Mouse (Mus musculus): ENCODE measurements around the gene Olfr251. TPM values are rescaled to one million over a fixed set of nuclear protein-coding genes. Genes with fewer than 3 reads are reported as not detected.
"Not testable (repeated sequence)": the region's sequence is repeated elsewhere in the genome, so short reads cannot be mapped to it uniquely, and the experiment has no call there.

Gene Olfr251
- total RNA-seq (2014; rRNA removed) (not detected in 2 replicates), polyA plus RNA-seq (2015; fragmentation: Nextera tagmentation; extraction: Ambion mirVana) (not detected in 2 replicates)

- TF ChIP-seq CTCF (IDR thresholded peaks at IDR 0.05; ENCODE audit: low read depth), result no peak
- Histone ChIP-seq H3K27me3 (ENCODE audit: insufficient read depth, low read length) (no peaks in the 10 kb centered on the region), H3K9me3 (ENCODE audit: low read length) (no peaks in the 10 kb centered on the region), H3K36me3 (ENCODE audit: insufficient read depth) (no peaks in the 10 kb centered on the region), H3K4me3 (ENCODE audit: low read depth, low read length) (no peak within 1 kb of the TSS), H3K4me2 (ENCODE audit: low read depth) (no peak within 1 kb of the TSS), H3K27ac (ENCODE audit: low read depth, low read length) (no peak within 1 kb of the TSS), H3K4me1 (ENCODE audit: insufficient read depth) (no peaks in the 10 kb centered on the region), H3K9ac (no peak within 1 kb of the TSS)
- ATAC-seq (no peak), DNase-seq (no peak)
- WGBS, result 74% methylated on average over 2 of the region's 2 CpGs
These were observed at the start of gene Olfr251 for GRCm38 (mm10) chr9:38376786-38377185. Gene Olfr251, plus strand, starts transcription at chr9:38377086.

GRCm38 (mm10) chr9:38328760-38329159 lies 48.1 kb upstream of the Olfr251 start, which contains the start of gene Olfr25:
Gene Olfr25, plus strand, starts transcription at chr9:38329060.
- no peaks in the 10 kb centered on the region for H3K9me3 ChIP-seq (ENCODE audit: low read length)
- H3K4me2 ChIP-seq (ENCODE audit: low read depth), result no peak within 1 kb of the TSS
- 58% methylated on average over 3 of the region's 3 CpGs for WGBS
- H3K9ac ChIP-seq, result no peak within 1 kb of the TSS
- H3K36me3 ChIP-seq (ENCODE audit: insufficient read depth), result no peaks in the 10 kb centered on the region
- H3K27ac ChIP-seq (ENCODE audit: low read depth, low read length), result no peak within 1 kb of the TSS
- H3K27me3 ChIP-seq (ENCODE audit: insufficient read depth, low read length), result no peaks in the 10 kb centered on the region
- H3K4me1 ChIP-seq (ENCODE audit: insufficient read depth), result no peaks in the 10 kb centered on the region
- no peak for ATAC-seq
- DNase-seq, result no peak
- TF ChIP-seq CTCF (IDR thresholded peaks at IDR 0.05; ENCODE audit: low read depth), result no peak
- no peak within 1 kb of the TSS for H3K4me3 ChIP-seq (ENCODE audit: low read depth, low read length)

GRCm38 (mm10) chr9:38348111-38348510 lies 28.8 kb upstream of the Olfr251 start, which contains the start of gene Olfr898:
Gene Olfr898, plus strand, starts transcription at chr9:38348411.
- no peak for TF ChIP-seq CTCF (IDR thresholded peaks at IDR 0.05; ENCODE audit: low read depth)
- H3K36me3 ChIP-seq (ENCODE audit: insufficient read depth), result no peaks in the 10 kb centered on the region
- no peaks in the 10 kb centered on the region for H3K9me3 ChIP-seq (ENCODE audit: low read length)
- DNase-seq, result no peak
- no peaks in the 10 kb centered on the region for H3K4me1 ChIP-seq (ENCODE audit: insufficient read depth)
- H3K27me3 ChIP-seq (ENCODE audit: insufficient read depth, low read length), result no peaks in the 10 kb centered on the region
- no peak within 1 kb of the TSS for H3K9ac ChIP-seq
- no peak within 1 kb of the TSS for H3K4me3 ChIP-seq (ENCODE audit: low read depth, low read length)
- WGBS, result 94% methylated on average over 4 of the region's 4 CpGs
- no peak within 1 kb of the TSS for H3K4me2 ChIP-seq (ENCODE audit: low read depth)
- H3K27ac ChIP-seq (ENCODE audit: low read depth, low read length), result no peak within 1 kb of the TSS
- no peak for ATAC-seq

GRCm38 (mm10) chr9:38366596-38366995 lies 10.3 kb upstream of the Olfr251 start, which contains the start of gene Olfr250:
Gene Olfr250, plus strand, starts transcription at chr9:38366896.
- 85% methylated on average over 2 of the region's 2 CpGs for WGBS
- no peaks in the 10 kb centered on the region for H3K27me3 ChIP-seq (ENCODE audit: insufficient read depth, low read length)

GRCm38 (mm10) chr9:38401398-38401797 lies 24.5 kb downstream of the Olfr251 start, which contains the start of gene Olfr147:
Gene Olfr147, plus strand, starts transcription at chr9:38401698.
- TF ChIP-seq CTCF (IDR thresholded peaks at IDR 0.05; ENCODE audit: low read depth), result no peak
- Histone ChIP-seq H3K4me1 (ENCODE audit: insufficient read depth) (no peaks in the 10 kb centered on the region), H3K27me3 (ENCODE audit: insufficient read depth, low read length) (no peaks in the 10 kb centered on the region)

More at GRCm38 (mm10) chr9:38366596-38366995, 10.3 kb upstream of the Olfr251 start, which contains the start of gene Olfr250:
- ATAC-seq (no peak), DNase-seq (no peak)
- TF ChIP-seq CTCF (IDR thresholded peaks at IDR 0.05; ENCODE audit: low read depth), result no peak
- Histone ChIP-seq H3K4me2 (ENCODE audit: low read depth) (no peak within 1 kb of the TSS), H3K9ac (no peak within 1 kb of the TSS), H3K9me3 (ENCODE audit: low read length) (no peaks in the 10 kb centered on the region), H3K4me3 (ENCODE audit: low read depth, low read length) (no peak within 1 kb of the TSS), H3K36me3 (ENCODE audit: insufficient read depth) (no peaks in the 10 kb centered on the region), H3K27ac (ENCODE audit: low read depth, low read length) (no peak within 1 kb of the TSS), H3K4me1 (ENCODE audit: insufficient read depth) (no peaks in the 10 kb centered on the region)

GRCm38 (mm10) chr9:38407502-38407901 lies 30.6 kb downstream of the Olfr251 start:
- H3K27me3 ChIP-seq (ENCODE audit: insufficient read depth, low read length); ATAC-seq; H3K4me2 ChIP-seq (ENCODE audit: low read depth); H3K9me3 ChIP-seq (ENCODE audit: low read length); H3K36me3 ChIP-seq (ENCODE audit: insufficient read depth); H3K4me1 ChIP-seq (ENCODE audit: insufficient read depth); H3K27ac ChIP-seq (ENCODE audit: low read depth, low read length); DNase-seq; H3K4me3 ChIP-seq (ENCODE audit: low read depth, low read length); H3K9ac ChIP-seq: not testable (repeated sequence)
- 86% methylated on average over 3 of the region's 3 CpGs for WGBS

More at GRCm38 (mm10) chr9:38401398-38401797, 24.5 kb downstream of the Olfr251 start, which contains the start of gene Olfr147:
- Histone ChIP-seq H3K9me3 (ENCODE audit: low read length) (no peaks in the 10 kb centered on the region), H3K27ac (ENCODE audit: low read depth, low read length) (no peak within 1 kb of the TSS), H3K9ac (no peak within 1 kb of the TSS), H3K4me2 (ENCODE audit: low read depth) (no peak within 1 kb of the TSS), H3K36me3 (ENCODE audit: insufficient read depth) (no peaks in the 10 kb centered on the region), H3K4me3 (ENCODE audit: low read depth, low read length) (no peak within 1 kb of the TSS)
- no peak for ATAC-seq
- WGBS, result 85% methylated on average over 1 of the region's 1 CpGs
- no peak for DNase-seq

- H3K9ac ChIP-seq; ATAC-seq; H3K4me1 ChIP-seq (ENCODE audit: insufficient read depth); H3K4me3 ChIP-seq (ENCODE audit: low read depth, low read length); H3K27me3 ChIP-seq (ENCODE audit: insufficient read depth, low read length); H3K27ac ChIP-seq (ENCODE audit: low read depth, low read length); H3K4me2 ChIP-seq (ENCODE audit: low read depth); H3K36me3 ChIP-seq (ENCODE audit: insufficient read depth); DNase-seq; H3K9me3 ChIP-seq (ENCODE audit: low read length): not testable (repeated sequence)
- 95% methylated on average over 14 of the region's 14 CpGs for WGBS
These were observed 36.6 kb downstream of the Olfr251 start for GRCm38 (mm10) chr9:38413502-38413901.

All from forebrain, postnatal 0 days (tissue).